In genomic region chr1:139003503-139003902, GRCm38 (mm10) we compare ENCODE assay signal across 19 mouse cellular contexts.
"Had no signal": no experiment of that assay in that cellular context is flagged by ENCODE, and none has a peak within 500 bp of the region (broad histone marks: within the 10 kb centered on the region; RNA-seq: fewer than 3 reads in every experiment).

No protein-coding gene starts in this region.

- H3K27ac ChIP-seq: liver, embryonic 15.5 days; lung, embryonic 15.5 days; macrophage; midbrain, embryonic 13.5 days; midbrain, embryonic 15.5 days; neural tube, embryonic 12.5 days; stomach, embryonic 15.5 days; stomach, postnatal 0 days had no signal

- DNase-seq: liver, postnatal 0 days; lung, adult 2 months; lung, postnatal 14 days; lung, postnatal 36 days; retina, postnatal 1 day; right cerebral cortex, adult 18-20 months; right cerebral cortex, postnatal 25 days; thymus, postnatal 14 days; thymus, postnatal 36 days had no signal

- H3K36me3 ChIP-seq: liver, embryonic 15.5 days; lung, embryonic 15.5 days; midbrain, embryonic 13.5 days; midbrain, embryonic 15.5 days; neural tube, embryonic 12.5 days; stomach, embryonic 15.5 days had no signal

- H3K27me3 ChIP-seq: liver, embryonic 15.5 days; lung, embryonic 15.5 days; megakaryocyte, embryonic 14.5 days; midbrain, embryonic 15.5 days; neural tube, embryonic 12.5 days; stomach, embryonic 15.5 days had no signal

- H3K4me3 ChIP-seq: liver, embryonic 15.5 days; lung, embryonic 15.5 days; megakaryocyte, embryonic 14.5 days; midbrain, embryonic 13.5 days; midbrain, embryonic 15.5 days; neural tube, embryonic 12.5 days; stomach, embryonic 15.5 days had no signal

- H3K4me1 ChIP-seq: liver, embryonic 15.5 days; lung, embryonic 15.5 days had no signal

- ATAC-seq: liver, postnatal 0 days; lung, postnatal 0 days; midbrain, embryonic 13.5 days; midbrain, embryonic 15.5 days had no signal
